Mouse (Mus musculus): Measurements from ENCODE around the gene 1700025F22Rik. TPM values are rescaled to one million over a fixed set of nuclear protein-coding genes. Genes with fewer than 3 reads are reported as not detected.

1700025F22Rik gene
- polyA plus RNA-seq (2017; shearing (Covaris generic)): not detected

GRCm38 (mm10) chr19:11165172-11165571 lies at the start of gene 1700025F22Rik:
Gene 1700025F22Rik (minus strand): TSS chr19:11165320.

GRCm38 (mm10) chr19:11196546-11196945 lies 31.4 kb upstream of the 1700025F22Rik start, which contains the start of gene Ms4a13:
Gene Ms4a13 (minus strand): TSS chr19:11196737.

GRCm38 (mm10) chr19:11130776-11131175 lies 34.3 kb downstream of the 1700025F22Rik start, which contains the start of gene 1700017D01Rik:
Gene 1700017D01Rik (minus strand): TSS chr19:11130876.

Other genes with a start within 250 kb of the 1700025F22Rik start
- not detected for gene Zp1, start 244.7 kb downstream of the 1700025F22Rik start, polyA plus RNA-seq (2017; shearing (Covaris generic))
- gene Ptgdr2, start 228.2 kb downstream of the 1700025F22Rik start, polyA plus RNA-seq (2017; shearing (Covaris generic)): under 1 TPM in 1 of 2 experiments, not detected in 1; 0.14 TPM
- gene Ccdc86, start 216.1 kb downstream of the 1700025F22Rik start, polyA plus RNA-seq (2017; shearing (Covaris generic)): 10 to 100 TPM; 12.4 to 18.3 TPM
- gene Ms4a10, start 190.7 kb downstream of the 1700025F22Rik start, polyA plus RNA-seq (2017; shearing (Covaris generic)): not detected
- gene Ms4a15, start 172.1 kb downstream of the 1700025F22Rik start, polyA plus RNA-seq (2017; shearing (Covaris generic)): not detected
- not detected for gene Ms4a18, start 147.3 kb downstream of the 1700025F22Rik start, polyA plus RNA-seq (2017; shearing (Covaris generic))
- 1 to 10 TPM in 1 of 2 experiments, under 1 TPM in 1; 0.18 to 5.1 TPM for gene Ms4a8a, start 84.2 kb downstream of the 1700025F22Rik start, polyA plus RNA-seq (2017; shearing (Covaris generic))
- not detected for gene 1700017D01Rik, start 34.4 kb downstream of the 1700025F22Rik start, polyA plus RNA-seq (2017; shearing (Covaris generic))
- gene Ms4a13, start 31.4 kb upstream of the 1700025F22Rik start, polyA plus RNA-seq (2017; shearing (Covaris generic)): not detected
- gene Ms4a12, start 67.1 kb upstream of the 1700025F22Rik start, polyA plus RNA-seq (2017; shearing (Covaris generic)): not detected
- gene Ms4a1, start 100.9 kb upstream of the 1700025F22Rik start, polyA plus RNA-seq (2017; shearing (Covaris generic)): 1 to 10 TPM; 4.1 to 7.3 TPM
- not detected for gene Ms4a5, start 118.6 kb upstream of the 1700025F22Rik start, polyA plus RNA-seq (2017; shearing (Covaris generic))
- gene Ms4a14, start 149.1 kb upstream of the 1700025F22Rik start, polyA plus RNA-seq (2017; shearing (Covaris generic)): under 1 TPM in 1 of 2 experiments, not detected in 1; 0.28 TPM
- gene Ms4a7, start 170.8 kb upstream of the 1700025F22Rik start, polyA plus RNA-seq (2017; shearing (Covaris generic)): 1 to 10 TPM in 1 of 2 experiments, under 1 TPM in 1; 0.95 to 4.4 TPM
- gene Ms4a4a, start 210.2 kb upstream of the 1700025F22Rik start, polyA plus RNA-seq (2017; shearing (Covaris generic)): 1 to 10 TPM in 1 of 2 experiments, under 1 TPM in 1; 0.72 to 6.9 TPM
- gene Ms4a4c, start 239.4 kb upstream of the 1700025F22Rik start, polyA plus RNA-seq (2017; shearing (Covaris generic)): 100 to 1,000 TPM in 1 of 2 experiments, 10 to 100 TPM in 1; 39.1 to 113 TPM